Mouse (Mus musculus) ovary, postnatal 14 days (tissue): Measurements from ENCODE around the gene Mtln.

ENCODE experiments used
- DNase-seq: peaks from one replicate; pipeline ENCODE4 v3.0.0; 2022; ENCODE audit warnings: low spot score

Mtln gene

GRCm38 (mm10) chr2:127754113-127754512, 38.2 kb downstream of the Mtln start:
- no peak for DNase-seq

GRCm38 (mm10) chr2:127751849-127752610, 40.3 kb downstream of the Mtln start:
- no peak for DNase-seq

GRCm38 (mm10) chr2:127749376-127749775, 42.9 kb downstream of the Mtln start:
- DNase-seq: no peak

GRCm38 (mm10) chr2:127748316-127748715, 44.0 kb downstream of the Mtln start:
- no peak for DNase-seq

- no peak for DNase-seq
Observed at GRCm38 (mm10) chr2:127742637-127743036, 49.7 kb downstream of the Mtln start.
